Mouse (Mus musculus) adrenal gland, adult (tissue): ENCODE data around the gene Myh10.

Experiments used
- DNase-seq, 2 experiments: peaks; one replicate each; pipeline ENCODE4 v3.0.0; 2022 to 2023; ENCODE audit warnings: low spot score in 1 of 2; ENCODE audit not compliant: inconsistent age in 2 of 2

Gene Myh10

GRCm38 (mm10) chr11:68691321-68692009 is at the start of gene Myh10:
Gene Myh10, plus strand, starts transcription at chr11:68691559.
- DNase-seq, result peak; percentile 99

- no peak for DNase-seq
Observed at GRCm38 (mm10) chr11:68644781-68645180, 46.6 kb upstream of the Myh10 start.

- DNase-seq, result no peak
Observed at GRCm38 (mm10) chr11:68647808-68648207, 43.6 kb upstream of the Myh10 start.

GRCm38 (mm10) chr11:68648385-68649148 is 42.8 kb upstream of the Myh10 start:
- DNase-seq, result no peak

- DNase-seq, result no peak
Observed at GRCm38 (mm10) chr11:68651518-68651917, 39.8 kb upstream of the Myh10 start.

- no peak for DNase-seq
Observed at GRCm38 (mm10) chr11:68655524-68655923, 35.8 kb upstream of the Myh10 start.

GRCm38 (mm10) chr11:68656887-68657685 is 34.3 kb upstream of the Myh10 start:
- no peak for DNase-seq

- DNase-seq, result no peak
Observed at GRCm38 (mm10) chr11:68657811-68658210, 33.5 kb upstream of the Myh10 start.

- DNase-seq, result no peak
Observed at GRCm38 (mm10) chr11:68665331-68665730, 26.0 kb upstream of the Myh10 start.

- DNase-seq, result no peak
Observed at GRCm38 (mm10) chr11:68666210-68666609, 25.1 kb upstream of the Myh10 start.

GRCm38 (mm10) chr11:68672270-68672970 is 18.9 kb upstream of the Myh10 start:
- DNase-seq, result peak; percentile 22 to 81

- no peak for DNase-seq
Observed at GRCm38 (mm10) chr11:68674071-68674470, 17.3 kb upstream of the Myh10 start.

- DNase-seq, result no peak
Observed at GRCm38 (mm10) chr11:68674643-68675042, 16.7 kb upstream of the Myh10 start.

GRCm38 (mm10) chr11:68675274-68675673 is 16.1 kb upstream of the Myh10 start:
- peak in 1 of 2 experiments; percentile 55 for DNase-seq

- peak in 1 of 2 experiments; percentile 18 for DNase-seq
Observed at GRCm38 (mm10) chr11:68681254-68681839, 10.0 kb upstream of the Myh10 start.

- no peak for DNase-seq
Observed at GRCm38 (mm10) chr11:68682136-68682806, 9.1 kb upstream of the Myh10 start.

GRCm38 (mm10) chr11:68686001-68686400 is 5.4 kb upstream of the Myh10 start:
- peak in 1 of 2 experiments; percentile 49 for DNase-seq

GRCm38 (mm10) chr11:68689304-68689703 is 2.1 kb upstream of the Myh10 start:
- DNase-seq, result no peak

GRCm38 (mm10) chr11:68690465-68690864 is 894 bp upstream of the Myh10 start:
- DNase-seq, result peak in 1 of 2 experiments; percentile 22
